Mouse (Mus musculus): ENCODE data around the gene Ptprr.

GRCm38 (mm10) chr10:116132233-116132632 lies 114.2 kb downstream of the Ptprr start:
- TF ChIP-seq CTCF (IDR thresholded peaks at IDR 0.05; ENCODE audit: extremely low read depth, insufficient read depth, low read length): no peak
- TF ChIP-seq POLR2A (IDR thresholded peaks at IDR 0.05; ENCODE audit: extremely low read depth, insufficient read depth, low read length): no peak

Measured in cortical plate, adult 2 months (tissue).